Mouse (Mus musculus) limb, embryonic 11.5 days (tissue): ENCODE results near the gene Htr3a. TPM values are rescaled to one million over a fixed set of nuclear protein-coding genes. Genes with fewer than 3 reads are reported as not detected.

Experiments used
- ATAC-seq: fragments of 200-750 bp; cut with Nextera tagmentation; 2 replicates; pipeline ENCODE4 v1.8.0; 2017; ENCODE audit warnings: low read depth; ENCODE audit not compliant: insufficient number of reproducible peaks, low FRiP score, low TSS enrichment
- DNase-seq: peaks from one replicate; pipeline ENCODE4 v3.0.0-alpha.2; 2015; ENCODE audit warnings: low spot score
- H3K27ac ChIP-seq: fragments of 300-500 bp; sonication (generic); replicated peaks from 2 replicates; pipeline ENCODE4 v1.5.1; 2014; ENCODE audit warnings: low read depth, mild to moderate bottlenecking, low read length
- H3K27me3 ChIP-seq: fragments of 300-500 bp; sonication (generic); 2 replicates; pipeline ENCODE4 v1.6.1; 2014; ENCODE audit warnings: mild to moderate bottlenecking, low read length, mixed read lengths; ENCODE audit not compliant: control insufficient read depth, insufficient read depth
- H3K36me3 ChIP-seq: fragments of 300-500 bp; sonication (generic); 2 replicates; pipeline ENCODE4 v1.6.1; 2014; ENCODE audit warnings: mild to moderate bottlenecking, low read length, moderate library complexity, mixed read lengths; ENCODE audit not compliant: control insufficient read depth, insufficient read depth
- H3K4me1 ChIP-seq: fragments of 300-500 bp; sonication (generic); 2 replicates; pipeline ENCODE4 v1.6.1; 2014; ENCODE audit warnings: low read length, mixed read lengths; ENCODE audit not compliant: control insufficient read depth, insufficient read depth
- H3K4me2 ChIP-seq: fragments of 300-500 bp; sonication (generic); 2 replicates; pipeline ENCODE4 v1.6.1; 2014; ENCODE audit warnings: low read depth, mild to moderate bottlenecking, moderate library complexity; ENCODE audit not compliant: severe bottlenecking
- H3K4me3 ChIP-seq: fragments of 300-500 bp; sonication (generic); 2 replicates; pipeline ENCODE4 v1.5.1; 2014; ENCODE audit warnings: low read depth, low read length
- H3K9ac ChIP-seq: fragments of 300-500 bp; sonication (generic); 2 replicates; pipeline ENCODE4 v1.6.1; 2014; ENCODE audit warnings: mild to moderate bottlenecking, low read length
- H3K9me3 ChIP-seq: fragments of 300-500 bp; sonication (generic); 2 replicates; pipeline ENCODE4 v1.6.1; 2016; ENCODE audit warnings: low read length; ENCODE audit not compliant: control insufficient read depth
- WGBS: fragments of 180-500 bp; shearing (Covaris S2); extraction: QIAGEN DNeasy Blood & Tissue Kit; methylation state at CpG from one replicate; pipeline ENCODE4 v1.1.7; 2014; 5-methylcytosine and 5-hydroxymethylcytosine counted together
- polyA plus RNA-seq: library from polyadenylated mRNA; unstranded; fragments of >200 nt; fragmentation: Nextera tagmentation; extraction: Ambion mirVana; gene quantifications from 2 replicates; pipeline ENCODE4 v1.2.1, GENCODE M21; 2014

The Htr3a gene
- polyA plus RNA-seq, 1 experiment from 2014 or later, result 0.19 TPM

DNA sequence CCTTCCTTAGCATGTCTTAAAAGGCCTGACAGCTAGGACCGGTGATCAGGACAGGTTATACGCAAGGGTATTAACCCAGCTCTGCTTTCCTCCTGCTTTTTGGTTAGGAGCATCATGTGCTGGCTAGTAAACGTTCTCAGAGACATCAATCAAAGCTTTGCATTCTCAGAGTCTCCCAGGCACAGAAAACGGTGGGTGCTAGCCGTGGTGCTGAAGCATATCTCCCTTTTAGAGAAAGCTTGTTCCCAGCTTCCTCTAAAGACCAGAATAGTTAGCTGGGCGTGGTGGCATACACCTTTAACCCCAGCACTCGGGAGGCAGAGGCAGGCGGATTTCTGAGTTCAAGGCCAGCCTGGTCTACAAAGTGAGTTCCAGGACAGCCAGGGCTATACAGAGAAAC, 12.3 kb downstream of the Htr3a start:
- ATAC-seq (no peak), DNase-seq (peak; percentile 83)
- Histone ChIP-seq H3K4me3 (no peak overlapping the region), H3K9me3 (no peaks in the 10 kb centered on the region), H3K4me1 (0 out of 2 replicates have a peak, but pooled peaks cover 2% of the 10 kb centered on the region), H3K27ac (no peak overlapping the region), H3K27me3 (0 out of 2 replicates have a peak, but pooled peaks cover 3% of the 10 kb centered on the region), H3K9ac (no peak overlapping the region), H3K36me3 (no peaks in the 10 kb centered on the region), H3K4me2 (no peak overlapping the region)
- 20% methylated on average over 8 of the region's 8 CpGs for WGBS

DNA sequence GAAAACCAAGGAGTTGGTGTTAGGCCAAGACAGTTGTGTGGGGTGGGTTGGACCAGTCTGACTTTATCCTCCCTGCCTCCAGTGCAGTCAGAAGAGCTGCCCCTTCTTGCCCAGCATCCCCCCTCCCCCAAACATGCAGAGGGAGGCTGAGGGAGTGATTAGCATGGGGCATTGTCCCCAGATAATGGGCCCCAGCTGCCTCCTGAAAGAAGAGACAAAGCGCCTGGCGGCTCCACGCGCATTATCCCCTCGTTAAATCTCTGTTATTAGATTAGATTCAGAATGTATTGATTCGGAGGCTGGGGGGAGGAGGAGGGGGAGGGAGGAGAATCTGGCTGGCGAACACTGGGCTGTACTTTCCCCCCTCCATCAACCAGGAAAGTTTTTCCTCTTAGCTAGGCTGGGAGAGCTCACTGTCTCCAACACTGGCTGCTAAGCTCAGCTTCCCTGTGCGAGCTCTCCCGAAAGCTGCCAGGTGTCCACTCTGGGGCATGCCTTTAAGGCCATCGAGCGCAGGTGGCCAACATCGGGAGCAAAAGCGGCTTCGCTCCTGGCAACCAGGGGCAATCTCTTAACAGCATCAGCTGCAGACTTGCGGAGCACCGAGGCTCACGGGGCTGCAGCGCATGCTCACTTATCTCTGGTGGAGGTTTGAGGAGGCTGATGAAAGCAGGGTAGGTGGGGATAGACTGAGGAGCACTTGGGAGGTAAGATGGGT, 14.9 kb downstream of the Htr3a start:
- 23% methylated on average over 18 of the region's 18 CpGs for WGBS
- Histone ChIP-seq H3K9me3 (no peaks in the 10 kb centered on the region), H3K4me2 (no peak overlapping the region), H3K4me1 (0 out of 2 replicates have a peak, but pooled peaks cover 2% of the 10 kb centered on the region), H3K27ac (no peak overlapping the region), H3K4me3 (no peak overlapping the region), H3K9ac (no peak overlapping the region), H3K36me3 (no peaks in the 10 kb centered on the region), H3K27me3 (0 out of 2 replicates have a peak, but pooled peaks cover 3% of the 10 kb centered on the region)
- no peak for ATAC-seq
- no peak for DNase-seq

DNA sequence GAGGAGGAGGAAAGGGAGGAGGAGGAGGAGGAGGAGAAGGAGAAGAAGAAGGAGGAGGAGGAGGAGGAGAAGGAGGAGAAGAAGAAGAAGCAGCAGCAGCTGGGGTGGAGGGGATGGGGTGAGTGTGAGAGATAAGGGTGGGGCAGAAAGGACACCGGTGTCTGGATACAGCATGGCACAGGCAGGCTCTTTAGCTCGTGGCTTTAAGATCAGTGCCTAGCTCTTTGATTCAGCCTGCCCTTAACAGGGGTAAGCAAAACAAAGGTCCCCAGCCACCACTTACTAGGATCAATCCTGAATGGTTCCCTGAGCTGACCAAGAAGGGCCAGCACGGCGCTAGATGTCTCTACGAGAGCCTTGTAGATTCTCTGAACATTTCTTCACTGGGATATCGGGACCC, 16.1 kb downstream of the Htr3a start:
- no peaks in the 10 kb centered on the region for H3K9me3 ChIP-seq
- 0 out of 2 replicates have a peak, but pooled peaks cover 2% of the 10 kb centered on the region for H3K4me1 ChIP-seq
- H3K36me3 ChIP-seq, result no peaks in the 10 kb centered on the region
- no peak overlapping the region for H3K4me2 ChIP-seq
- H3K27me3 ChIP-seq, result 0 out of 2 replicates have a peak, but pooled peaks cover 3% of the 10 kb centered on the region
- 72% methylated on average over 6 of the region's 6 CpGs for WGBS
- ATAC-seq, result no peak
- no peak overlapping the region for H3K4me3 ChIP-seq
- no peak overlapping the region for H3K9ac ChIP-seq
- no peak for DNase-seq
- H3K27ac ChIP-seq, result no peak overlapping the region

DNA sequence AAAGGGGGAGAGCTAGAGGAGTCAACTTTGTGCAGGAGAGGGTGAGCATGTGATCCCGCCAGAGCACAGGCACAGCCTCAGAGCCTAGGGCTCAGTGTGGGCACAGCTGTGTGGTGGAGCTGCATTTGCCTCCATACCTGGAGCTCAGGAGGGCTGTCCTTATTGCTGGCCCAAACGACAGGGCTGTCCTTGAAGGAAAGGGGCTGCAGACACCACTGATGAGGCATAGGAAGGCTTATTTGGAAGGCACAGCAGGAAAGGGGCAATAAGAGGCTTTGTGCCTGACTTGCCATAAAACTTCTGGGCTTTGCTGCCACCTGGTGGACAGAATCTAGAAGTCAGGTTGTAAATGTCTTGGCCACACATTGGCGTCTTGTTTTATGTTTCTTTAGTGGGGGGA, 16.9 kb downstream of the Htr3a start:
- no peak overlapping the region for H3K27ac ChIP-seq
- no peak overlapping the region for H3K4me3 ChIP-seq
- 32% methylated on average over 3 of the region's 3 CpGs for whole genome bisulfite sequencing
- no peak overlapping the region for H3K4me2 ChIP-seq
- 0 out of 2 replicates have a peak, but pooled peaks cover 2% of the 10 kb centered on the region for H3K4me1 ChIP-seq
- no peaks in the 10 kb centered on the region for H3K36me3 ChIP-seq
- no peaks in the 10 kb centered on the region for H3K9me3 ChIP-seq
- DNase-seq, result peak; percentile 89
- ATAC-seq, result no peak
- 0 out of 2 replicates have a peak, but pooled peaks cover 3% of the 10 kb centered on the region for H3K27me3 ChIP-seq
- H3K9ac ChIP-seq, result no peak overlapping the region

DNA sequence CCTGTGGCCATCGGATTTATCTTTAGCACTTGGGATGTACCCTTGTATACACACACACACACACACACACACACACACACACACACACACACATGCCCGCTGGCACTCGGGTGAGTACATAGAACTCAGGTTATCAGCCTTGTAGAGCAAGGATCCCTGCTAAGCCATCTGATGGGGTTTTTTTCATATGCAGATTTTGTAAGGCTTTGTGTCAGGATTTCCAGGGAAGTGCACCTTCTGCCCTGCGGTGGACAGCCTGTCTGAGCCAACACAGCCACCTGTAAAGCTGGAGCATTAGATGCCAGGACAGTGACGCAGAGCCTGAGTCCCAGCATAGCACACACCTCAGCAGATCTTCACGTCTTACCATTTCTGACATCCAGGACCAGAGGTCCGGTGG, 21.8 kb downstream of the Htr3a start:
- Histone ChIP-seq H3K36me3 (no peaks in the 10 kb centered on the region), H3K9ac (no peak overlapping the region), H3K4me3 (no peak overlapping the region), H3K4me2 (no peak overlapping the region), H3K9me3 (no peaks in the 10 kb centered on the region), H3K27me3 (no peaks in the 10 kb centered on the region), H3K4me1 (0 out of 2 replicates have a peak, but pooled peaks cover 2% of the 10 kb centered on the region), H3K27ac (no peak overlapping the region)
- DNase-seq, result no peak
- WGBS, result 85% methylated on average over 7 of the region's 7 CpGs
- no peak for ATAC-seq

DNA sequence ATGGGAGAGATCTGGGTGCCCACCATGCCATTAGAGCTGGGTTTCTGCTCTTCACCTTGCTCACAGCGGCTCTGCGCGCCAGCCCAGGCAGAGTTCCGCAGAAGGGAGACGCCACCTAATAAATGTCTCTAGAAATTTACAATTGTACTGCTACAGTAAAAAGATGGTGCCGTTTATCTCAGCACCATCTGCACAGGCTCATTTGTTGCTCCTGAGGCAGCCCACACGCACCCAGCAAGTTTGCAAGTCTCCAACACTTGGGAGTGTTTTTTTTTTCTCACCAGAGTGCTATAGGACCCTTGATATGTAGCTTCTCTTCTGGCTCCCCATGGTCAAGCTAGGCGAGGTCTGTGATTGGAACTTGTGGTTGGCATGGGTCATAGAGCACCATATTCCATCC, 38.0 kb downstream of the Htr3a start:
- Histone ChIP-seq H3K9me3 (no peaks in the 10 kb centered on the region), H3K4me1 (no peaks in the 10 kb centered on the region), H3K27ac (no peak overlapping the region), H3K4me2 (no peak overlapping the region), H3K9ac (no peak overlapping the region), H3K4me3 (no peak overlapping the region), H3K27me3 (no peaks in the 10 kb centered on the region), H3K36me3 (no peaks in the 10 kb centered on the region)
- WGBS, result 77% methylated on average over 8 of the region's 8 CpGs
- ATAC-seq, result no peak
- no peak for DNase-seq

DNA sequence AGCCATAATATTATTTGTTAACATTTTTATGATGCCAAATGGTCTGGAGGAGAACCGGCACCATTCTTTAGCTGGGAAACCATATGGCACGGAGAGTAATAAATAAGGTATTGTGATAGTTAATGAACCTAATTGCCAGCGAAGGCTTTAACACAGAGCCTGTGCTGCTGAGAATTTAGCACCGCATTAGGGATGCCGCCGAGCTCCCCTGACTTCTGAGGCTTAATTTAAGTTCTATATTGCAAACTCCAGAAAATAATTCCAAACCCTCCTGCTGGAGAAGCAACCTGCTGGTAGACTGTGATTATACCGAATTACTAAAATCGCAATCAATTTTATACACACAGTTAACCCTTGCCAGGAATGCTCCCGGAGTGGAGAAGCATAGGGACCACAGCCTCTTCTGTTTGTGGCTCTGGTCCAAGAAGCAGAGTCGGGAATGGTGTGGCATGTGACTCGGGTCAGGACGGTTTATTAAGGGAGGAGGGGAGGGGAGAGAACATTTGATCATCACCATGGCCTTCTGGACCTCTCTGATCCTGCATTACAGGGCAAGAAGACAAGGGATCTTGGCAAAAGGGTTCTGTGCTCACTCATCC, 44.3 kb downstream of the Htr3a start:
- no peak for ATAC-seq
- peaks cover 7% of the 10 kb centered on the region for H3K4me1 ChIP-seq
- no peak overlapping the region; the same call in 1 of the 2 replicates for H3K4me2 ChIP-seq
- WGBS, result 38% methylated on average over 12 of the region's 12 CpGs
- no peak overlapping the region for H3K9ac ChIP-seq
- no peak for DNase-seq
- H3K27ac ChIP-seq, result no peak overlapping the region
- H3K9me3 ChIP-seq, result no peaks in the 10 kb centered on the region
- no peaks in the 10 kb centered on the region for H3K36me3 ChIP-seq
- peaks cover 3% of the 10 kb centered on the region; the same call in 1 of the 2 replicates for H3K27me3 ChIP-seq
- no peak overlapping the region for H3K4me3 ChIP-seq

DNA sequence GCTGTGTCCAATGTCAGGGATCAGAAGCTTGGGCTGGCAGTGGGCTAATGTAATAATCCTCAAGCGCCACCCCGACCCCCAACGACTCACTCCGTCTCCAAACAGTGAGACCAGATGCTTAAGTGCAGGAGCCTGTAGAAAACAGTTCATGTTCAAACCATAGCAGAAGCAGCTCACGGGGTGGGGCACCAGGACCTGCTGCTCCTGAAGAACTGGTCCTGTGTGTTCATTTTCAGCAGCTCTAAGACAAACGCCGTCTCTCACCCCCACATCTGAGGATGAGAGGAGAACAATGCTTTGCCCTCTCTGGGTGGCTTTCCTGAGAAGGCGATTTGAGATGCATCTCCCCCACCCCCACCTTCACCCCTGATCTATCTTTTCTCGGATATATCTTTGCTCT, 45.7 kb downstream of the Htr3a start:
- ATAC-seq (no peak), DNase-seq (no peak)
- Histone ChIP-seq H3K9ac (no peak overlapping the region), H3K4me2 (no peak overlapping the region), H3K27ac (no peak overlapping the region), H3K27me3 (peaks cover 3% of the 10 kb centered on the region; the same call in 1 of the 2 replicates), H3K4me1 (peaks cover 7% of the 10 kb centered on the region), H3K9me3 (no peaks in the 10 kb centered on the region), H3K36me3 (no peaks in the 10 kb centered on the region), H3K4me3 (no peak overlapping the region)
- 62% methylated on average over 9 of the region's 9 CpGs for WGBS
